Mouse (Mus musculus) MEL (cell line): ENCODE measurements around the gene Cfap36. TPM values are rescaled to one million over a fixed set of nuclear protein-coding genes. Genes with fewer than 3 reads are reported as not detected.

ENCODE experiments used
- DNase-seq: peaks from one replicate; pipeline ENCODE4 v3.0.0; 2011; ENCODE audit warnings: low read depth, low spot score
- H3K27ac ChIP-seq: 2 replicates; pipeline ENCODE4 v1.5.1; 2012; ENCODE audit warnings: low read depth, mild to moderate bottlenecking, control low read depth, low read length, moderate library complexity; ENCODE audit not compliant: control insufficient read depth
- H3K27me3 ChIP-seq, 2 experiments: fragments of 150-350 bp in 1 of 2; sonication (generic) in 1 of 2; 2 replicates each; pipeline ENCODE4 v1.6.1; 2012; ENCODE audit warnings: low read length in 2 of 2, mild to moderate bottlenecking in 2 of 2, improper control_type of control experiment in 1 of 2, moderate library complexity in 1 of 2; ENCODE audit not compliant: insufficient read depth in 2 of 2, control insufficient read depth in 1 of 2
- H3K36me3 ChIP-seq, 2 experiments: 2 replicates each; pipeline ENCODE4 v1.6.1; 2012 to 2014; ENCODE audit warnings: low read length in 2 of 2, improper control_type of control experiment in 1 of 2, inconsistent platforms in 1 of 2, mild to moderate bottlenecking in 1 of 2; ENCODE audit not compliant: insufficient read depth in 2 of 2, control insufficient read depth in 1 of 2
- H3K4me1 ChIP-seq, 2 experiments: fragments of 150-350 bp in 1 of 2; sonication (generic) in 1 of 2; 2 replicates each; pipeline ENCODE4 v1.6.1; 2012; ENCODE audit warnings: low read length in 2 of 2, improper control_type of control experiment in 1 of 2, mild to moderate bottlenecking in 1 of 2; ENCODE audit not compliant: insufficient read depth in 2 of 2, control insufficient read depth in 1 of 2
- H3K4me3 ChIP-seq, 2 experiments: fragments of 150-350 bp in 1 of 2; sonication (generic) in 1 of 2; 2 replicates each; pipeline ENCODE4 v1.5.1; 2012; ENCODE audit warnings: low read depth in 2 of 2, low read length in 2 of 2, mild to moderate bottlenecking in 2 of 2, moderate library complexity in 2 of 2, control low read depth in 1 of 2, improper control_type of control experiment in 1 of 2; ENCODE audit not compliant: control insufficient read depth in 1 of 2, insufficient read depth in 1 of 2
- H3K79me2 ChIP-seq: 2 replicates; pipeline ENCODE4 v1.6.1; 2012; ENCODE audit warnings: mild to moderate bottlenecking, low read length, moderate library complexity; ENCODE audit not compliant: control insufficient read depth, poor library complexity, insufficient read depth
- H3K9ac ChIP-seq: 2 replicates; pipeline ENCODE4 v1.6.1; 2012; ENCODE audit warnings: low read depth, mild to moderate bottlenecking, control low read depth, low read length, moderate library complexity; ENCODE audit not compliant: control insufficient read depth, poor library complexity, severe bottlenecking
- H3K9me3 ChIP-seq: fragments of 150-350 bp; sonication (generic); replicated peaks from 2 replicates; pipeline ENCODE4 v1.6.1; 2012; ENCODE audit warnings: mild to moderate bottlenecking, low read length, improper control_type of control experiment, moderate library complexity; ENCODE audit not compliant: insufficient read depth
- BHLHE40 ChIP-seq: IDR thresholded peaks from 2 replicates; pipeline ENCODE4 v1.6.1; 2012; ENCODE audit warnings: low read depth, mild to moderate bottlenecking, inconsistent platforms, low read length, improper control_type of control experiment, borderline replicate concordance
- CHD1 ChIP-seq: IDR thresholded peaks from 2 replicates; pipeline ENCODE4 v1.6.1; 2012; ENCODE audit warnings: low read depth, mild to moderate bottlenecking, inconsistent platforms, low read length, improper control_type of control experiment
- CTCF ChIP-seq, 3 experiments: IDR thresholded peaks in 2 of 3; conservative IDR thresholded peaks in 1 of 3; 2 replicates each; pipeline ENCODE4 v1.5.1; 2011 to 2012; ENCODE audit warnings: low read length in 3 of 3, low read depth in 2 of 3, mild to moderate bottlenecking in 2 of 3, improper control_type of control experiment in 1 of 3, inconsistent platforms in 1 of 3, mixed read lengths in 1 of 3, moderate library complexity in 1 of 3; ENCODE audit not compliant: control insufficient read depth in 1 of 3, insufficient read depth in 1 of 3, poor library complexity in 1 of 3, severe bottlenecking in 1 of 3
- ELF1 ChIP-seq: IDR thresholded peaks from 2 replicates; pipeline ENCODE4 v1.6.1; 2014; ENCODE audit warnings: low read depth, mild to moderate bottlenecking, inconsistent platforms, low read length, improper control_type of control experiment, moderate library complexity
- ETS1 ChIP-seq: IDR thresholded peaks from 2 replicates; pipeline ENCODE4 v1.6.1; 2012; ENCODE audit warnings: low read depth, mild to moderate bottlenecking, inconsistent platforms, low read length, improper control_type of control experiment, moderate library complexity
- GATA1 ChIP-seq: IDR thresholded peaks from 2 replicates; pipeline ENCODE4 v1.6.1; 2011; ENCODE audit warnings: low read depth, low read length, improper control_type of control experiment
- HCFC1 ChIP-seq: IDR thresholded peaks from 2 replicates; pipeline ENCODE4 v1.6.1; 2012; ENCODE audit warnings: low read depth, mild to moderate bottlenecking, inconsistent platforms, low read length, improper control_type of control experiment, moderate library complexity
- KAT2A ChIP-seq: conservative IDR thresholded peaks from 2 replicates; pipeline ENCODE4 v1.6.1; 2012; ENCODE audit warnings: low read depth, low read length, improper control_type of control experiment, inconsistent platforms
- MAFK ChIP-seq: IDR thresholded peaks from 2 replicates; pipeline ENCODE4 v1.6.1; 2011; ENCODE audit warnings: low read depth, mild to moderate bottlenecking, low read length, improper control_type of control experiment, borderline replicate concordance
- MAX ChIP-seq: IDR thresholded peaks from 2 replicates; pipeline ENCODE4 v1.6.1; 2011; ENCODE audit warnings: low read length, improper control_type of control experiment
- MXI1 ChIP-seq: IDR thresholded peaks from 2 replicates; pipeline ENCODE4 v1.6.1; 2011; ENCODE audit warnings: mild to moderate bottlenecking, low read depth, low read length, improper control_type of control experiment
- MYB ChIP-seq: IDR thresholded peaks from 2 replicates; pipeline ENCODE4 v1.6.1; 2011; ENCODE audit warnings: mild to moderate bottlenecking, low read depth, low read length, improper control_type of control experiment
- NELFE ChIP-seq: IDR thresholded peaks from 2 replicates; pipeline ENCODE4 v1.6.1; 2011; ENCODE audit warnings: low read depth, low read length, improper control_type of control experiment
- NRF1 ChIP-seq: IDR thresholded peaks from 2 replicates; pipeline ENCODE4 v1.6.1; 2014; ENCODE audit warnings: low read depth, mild to moderate bottlenecking, inconsistent platforms, low read length, improper control_type of control experiment, moderate library complexity; ENCODE audit not compliant: poor library complexity, insufficient read depth, severe bottlenecking
- POLR2A ChIP-seq, 2 experiments: IDR thresholded peaks; 2 replicates each; pipeline ENCODE4 v1.6.1; 2011 to 2012; ENCODE audit warnings: low read length in 2 of 2, mild to moderate bottlenecking in 2 of 2, control low read depth in 1 of 2, improper control_type of control experiment in 1 of 2, low read depth in 1 of 2, moderate library complexity in 1 of 2; ENCODE audit not compliant: control insufficient read depth in 1 of 2, insufficient read depth in 1 of 2, poor library complexity in 1 of 2
- POLR2AphosphoS2 ChIP-seq: IDR thresholded peaks from 2 replicates; pipeline ENCODE4 v1.6.1; 2011; ENCODE audit warnings: low read length, improper control_type of control experiment
- POLR2AphosphoS5 ChIP-seq: IDR thresholded peaks from 2 replicates; pipeline ENCODE4 v1.6.1; 2012; ENCODE audit warnings: low read depth, borderline replicate concordance, mild to moderate bottlenecking, inconsistent platforms, low read length, moderate library complexity, mixed read lengths
- RCOR1 ChIP-seq: IDR thresholded peaks from 2 replicates; pipeline ENCODE4 v1.6.1; 2012; ENCODE audit warnings: low read depth, mild to moderate bottlenecking, inconsistent platforms, low read length, improper control_type of control experiment
- SMC3 ChIP-seq: IDR thresholded peaks from 2 replicates; pipeline ENCODE4 v1.6.1; 2011; ENCODE audit warnings: low read depth, low read length, improper control_type of control experiment
- TAL1 ChIP-seq: IDR thresholded peaks from 2 replicates; pipeline ENCODE4 v1.6.1; 2012; ENCODE audit warnings: mild to moderate bottlenecking, inconsistent platforms, low read length, moderate library complexity, mixed read lengths
- TBP ChIP-seq: IDR thresholded peaks from 2 replicates; pipeline ENCODE4 v1.8.0; 2011; ENCODE audit warnings: low read depth, low read length, improper control_type of control experiment
- TCF12 ChIP-seq: IDR thresholded peaks from 2 replicates; pipeline ENCODE4 v1.6.1; 2014; ENCODE audit warnings: low read depth, mild to moderate bottlenecking, inconsistent platforms, low read length, improper control_type of control experiment, moderate library complexity
- UBTF ChIP-seq: IDR thresholded peaks from 2 replicates; pipeline ENCODE4 v1.6.1; 2012; ENCODE audit warnings: low read depth, mild to moderate bottlenecking, inconsistent platforms, low read length, improper control_type of control experiment, moderate library complexity, borderline replicate concordance; ENCODE audit not compliant: insufficient read depth
- ZC3H11A ChIP-seq: IDR thresholded peaks from 2 replicates; pipeline ENCODE4 v1.6.1; 2012; ENCODE audit warnings: low read depth, mild to moderate bottlenecking, inconsistent platforms, low read length, improper control_type of control experiment
- ZKSCAN1 ChIP-seq: IDR thresholded peaks from 2 replicates; pipeline ENCODE4 v1.6.1; 2012; ENCODE audit warnings: low read depth, mild to moderate bottlenecking, inconsistent platforms, low read length, improper control_type of control experiment, moderate library complexity
- polyA plus RNA-seq, 2 experiments: library from polyadenylated mRNA; stranded (reverse) in 1 of 2; unstranded in 1 of 2; fragments of >175 nt in 1 of 2; fragments of >200 nt in 1 of 2; gene quantifications; 2 replicates each; pipeline versions ENCODE4 v1.2.1 to v1.2.4; 2012; ENCODE audit warnings: low replicate concordance in 2 of 2, low read depth in 1 of 2; ENCODE audit not compliant: insufficient read length in 2 of 2, insufficient read depth in 1 of 2, missing spikeins in 1 of 2
- total RNA-seq: library from RNA; depleted of rRNA; stranded (reverse); fragments of 300-350 nt; gene quantifications from 2 replicates; pipeline ENCODE4 v1.2.3, GENCODE M21; 2012

The Cfap36 gene
- total and polyA plus RNA-seq, 3 experiments, result 17.8 to 18.8 TPM; not detected in 1

- Histone ChIP-seq H3K4me1 (peaks cover 0 to 2% of the 10 kb centered on the region in 2 experiments; a peak in 2 of 4 replicates), H3K9ac (no peak overlapping the region), H3K9me3 (no peaks in the 10 kb centered on the region), H3K27ac (no peak overlapping the region), H3K36me3 (peaks cover 0 to 6% of the 10 kb centered on the region in 2 experiments), H3K4me3 (no peak overlapping the region), H3K27me3 (no peaks in the 10 kb centered on the region), H3K79me2 (no peaks in the 10 kb centered on the region)
- no peak for DNase-seq
- TF ChIP-seq TCF12, result no peak
- no peak for TF ChIP-seq MAFK
- TF ChIP-seq RCOR1, result no peak
- TF ChIP-seq BHLHE40, result no peak
- no peak for TF ChIP-seq POLR2A (IDR thresholded peaks at IDR 0.05; ENCODE audit: control insufficient read depth in 1 of 2, insufficient read depth in 1 of 2, low read depth in 1 of 2, low read length in 2 of 2, poor library complexity in 1 of 2)
- TF ChIP-seq ZKSCAN1, result no peak
- TF ChIP-seq GATA1, result no peak
Observed at GRCm38 (mm10) chr11:29238047-29238446, 9.2 kb downstream of the Cfap36 start.

GRCm38 (mm10) chr11:29237364-29237763 lies 9.8 kb downstream of the Cfap36 start:
- H3K4me3 ChIP-seq, result no peak overlapping the region
- H3K4me1 ChIP-seq, result peaks cover 0 to 2% of the 10 kb centered on the region in 2 experiments; a peak in 2 of 4 replicates
- no peaks in the 10 kb centered on the region for H3K27me3 ChIP-seq
- peaks cover 2 to 4% of the 10 kb centered on the region in 2 experiments for H3K36me3 ChIP-seq
- TF ChIP-seq TAL1 (no peak), SMC3 (no peak), ELF1 (no peak), ZKSCAN1 (no peak), ETS1 (no peak), MAX (no peak), POLR2AphosphoS2 (no peak), UBTF (no peak), POLR2AphosphoS5 (no peak), MXI1 (no peak), TBP (no peak), POLR2A (IDR thresholded peaks at IDR 0.05; ENCODE audit: control insufficient read depth in 1 of 2, insufficient read depth in 1 of 2, low read depth in 1 of 2, low read length in 2 of 2, poor library complexity in 1 of 2) (no peak), HCFC1 (no peak), KAT2A (no peak), MYB (no peak), CHD1 (no peak), ZC3H11A (no peak), NRF1 (no peak), CTCF (IDR thresholded peaks at IDR 0.05 in 2 of 3, conservative IDR thresholded peaks at IDR 0.05 in 1 of 3; ENCODE audit: control insufficient read depth in 1 of 3, insufficient read depth in 1 of 3, low read depth in 2 of 3, low read length in 3 of 3, poor library complexity in 1 of 3, severe bottlenecking in 1 of 3) (no peak), NELFE (no peak)
- TF ChIP-seq, all 39 proteins: peak for 0
- Histone ChIP-seq H3K79me2 (no peaks in the 10 kb centered on the region), H3K9ac (no peak overlapping the region), H3K27ac (no peak overlapping the region), H3K9me3 (no peaks in the 10 kb centered on the region)
- no peak for DNase-seq
